Mouse (Mus musculus) lung, postnatal 0 days (tissue): ENCODE data around the gene Grrp1.

Experiments
- CTCF ChIP-seq: IDR thresholded peaks from 2 replicates; pipeline ENCODE4 v1.5.1; 2016; ENCODE audit warnings: antibody characterized with exemption, mild to moderate bottlenecking
- EP300 ChIP-seq: IDR thresholded peaks from 2 replicates; pipeline ENCODE4 v1.6.1; 2016; ENCODE audit warnings: antibody characterized with exemption, mild to moderate bottlenecking, control low read depth

DNA sequence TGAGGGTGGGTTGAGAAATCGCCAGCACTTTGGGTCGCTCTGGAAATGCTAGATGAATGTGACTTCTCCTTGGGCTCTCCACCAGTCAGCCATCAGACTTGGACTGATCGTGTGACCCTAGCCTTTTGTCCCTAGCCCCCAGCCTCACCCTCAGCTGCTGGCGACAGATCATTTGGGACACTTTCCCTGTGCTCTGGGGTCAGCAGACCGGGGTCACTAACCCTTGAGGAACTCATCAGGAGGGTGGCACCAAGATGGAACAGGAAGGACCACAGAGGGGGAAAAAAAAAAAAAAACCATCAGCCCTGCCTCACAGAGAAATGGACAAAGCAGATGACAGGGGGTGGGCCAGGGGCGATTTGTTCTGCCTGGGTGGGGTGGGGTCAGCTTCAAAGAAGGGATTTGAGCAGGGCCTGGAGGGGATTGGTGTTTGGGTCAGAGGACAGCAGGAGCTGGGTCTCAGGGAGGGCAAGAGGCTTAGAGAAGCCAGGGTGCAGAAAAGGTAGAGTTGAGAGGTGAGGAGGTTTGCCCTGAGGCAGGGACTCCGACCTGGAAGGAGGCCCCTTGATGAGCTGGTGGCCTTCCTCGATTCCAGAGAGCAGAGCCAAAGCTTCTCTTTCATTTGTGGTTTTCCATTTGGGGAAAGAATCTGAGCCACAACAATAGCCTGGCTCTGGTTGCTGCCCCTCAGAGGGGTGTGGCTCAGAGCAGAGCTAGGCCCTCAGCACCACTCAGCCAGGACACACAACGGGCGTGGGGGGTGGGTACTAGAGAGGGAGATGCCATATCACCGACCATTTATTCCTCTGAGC lies 3.5 kb upstream of the Grrp1 start:
- TF ChIP-seq CTCF = no peak
- TF ChIP-seq EP300 = no peak
